In the genomic region with DNA sequence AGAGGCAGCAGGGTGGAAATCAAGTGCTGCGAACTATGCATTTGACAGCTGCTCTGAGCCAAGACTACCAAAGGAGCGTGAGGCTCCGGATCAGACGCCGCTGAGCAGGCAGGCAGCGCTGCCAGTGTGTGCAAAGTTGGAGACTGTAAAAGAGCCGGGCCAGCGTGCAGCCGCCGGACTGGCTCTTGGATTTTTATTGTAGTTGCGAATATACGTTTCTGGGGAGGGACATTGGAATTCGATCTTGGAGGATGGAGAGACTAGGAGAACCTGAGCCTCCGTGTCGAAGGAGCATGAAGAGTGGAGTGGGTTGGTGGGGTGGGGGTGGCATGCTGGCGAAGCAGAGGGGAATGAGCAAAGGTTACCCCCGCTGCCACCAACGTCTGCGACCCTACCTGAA, we compare ENCODE assay signal across 9 mouse cellular contexts. TPM values are rescaled to one million over a fixed set of nuclear protein-coding genes. Genes with fewer than 3 reads are reported as not detected.
DNase-seq lines count a peak whose midpoint lies in the region; ATAC-seq and TF ChIP-seq lines count a peak whose summit lies in the region.
"Had no signal": no experiment of that assay in that cellular context is flagged by ENCODE, and none has a peak within 500 bp of the region (broad histone marks: within the 10 kb centered on the region; RNA-seq: fewer than 3 reads in every experiment).

No protein-coding gene starts in this region.

- no peak for TF ChIP-seq CTCF in E14TG2a.4 (conservative IDR thresholded peaks at IDR 0.05; ENCODE audit: low read length)

- H3K27ac ChIP-seq in forebrain, embryonic 11.5 days (ENCODE audit: low read depth, low read length) = no peak overlapping the region
- no peak overlapping the region for H3K27ac ChIP-seq in liver, embryonic 15.5 days (replicated peaks)
- H3K27ac ChIP-seq in stomach, embryonic 15.5 days = no peak overlapping the region

- under 1% methylated on average over 19 of the region's 19 CpGs for WGBS in forebrain, embryonic 11.5 days
- WGBS in liver, embryonic 15.5 days (ENCODE audit: insufficient replicate concordance) = 4% methylated on average over 19 of the region's 19 CpGs
- WGBS in stomach, embryonic 15.5 days = under 1% methylated on average over 19 of the region's 19 CpGs

- DNase-seq in adrenal gland, postnatal 14 days = peak; percentile 8
- no peak for DNase-seq in adrenal gland, adult 2 months
- peak; percentile 75 for DNase-seq in forebrain, embryonic 11.5 days (ENCODE audit: low spot score)
- DNase-seq in kidney, postnatal 10 days = peak; percentile 20
- DNase-seq in urinary bladder, postnatal 14 days (ENCODE audit: low spot score) = no peak

- H3K36me3 ChIP-seq in E14TG2a.4 (ENCODE audit: insufficient read depth, low read length) = no peaks in the 10 kb centered on the region
- H3K36me3 ChIP-seq in forebrain, embryonic 11.5 days (ENCODE audit: control insufficient read depth, insufficient read depth, low read length) = no peaks in the 10 kb centered on the region
- H3K36me3 ChIP-seq in liver, embryonic 15.5 days (replicated peaks) = no peaks in the 10 kb centered on the region
- H3K36me3 ChIP-seq in stomach, embryonic 15.5 days = no peaks in the 10 kb centered on the region

- ATAC-seq in forebrain, embryonic 11.5 days (replicated peaks; ENCODE audit: low FRiP score) = peak; percentile 63
- ATAC-seq in liver, embryonic 15.5 days (ENCODE audit: insufficient read depth) = no peak
- no peak for ATAC-seq in stomach, embryonic 15.5 days (ENCODE audit: insufficient read depth, low FRiP score, low read depth)

- H3K27me3 ChIP-seq in E14TG2a.4 (ENCODE audit: insufficient read depth, low read length) = peaks cover 44% of the 10 kb centered on the region
- H3K27me3 ChIP-seq in forebrain, embryonic 11.5 days (ENCODE audit: control insufficient read depth, insufficient read depth, low read length) = no peaks in the 10 kb centered on the region
- H3K27me3 ChIP-seq in liver, embryonic 15.5 days = peaks cover 19% of the 10 kb centered on the region
- H3K27me3 ChIP-seq in stomach, embryonic 15.5 days (replicated peaks) = peaks cover 10% of the 10 kb centered on the region; the same call in 1 of the 2 replicates

- H3K9ac ChIP-seq in forebrain, embryonic 11.5 days (ENCODE audit: low read length) = peak overlapping the region; percentile 78
- no peak overlapping the region for H3K9ac ChIP-seq in liver, embryonic 15.5 days
- no peak overlapping the region for H3K9ac ChIP-seq in stomach, embryonic 15.5 days

- H3K9me3 ChIP-seq in E14TG2a.4 (ENCODE audit: low read length) = no peaks in the 10 kb centered on the region
- no peaks in the 10 kb centered on the region for H3K9me3 ChIP-seq in forebrain, embryonic 11.5 days (ENCODE audit: control insufficient read depth, low read length)
- no peaks in the 10 kb centered on the region for H3K9me3 ChIP-seq in liver, embryonic 15.5 days (replicated peaks)
- no peaks in the 10 kb centered on the region for H3K9me3 ChIP-seq in stomach, embryonic 15.5 days

- H3K4me3 ChIP-seq in E14TG2a.4 (replicated peaks; ENCODE audit: low read length) = peak overlapping the region; percentile 81
- peak overlapping the region; percentile 63 for H3K4me3 ChIP-seq in forebrain, embryonic 11.5 days (ENCODE audit: low read depth, low read length)
- no peak overlapping the region for H3K4me3 ChIP-seq in liver, embryonic 15.5 days (replicated peaks)
- H3K4me3 ChIP-seq in stomach, embryonic 15.5 days (replicated peaks) = peak overlapping the region; percentile 58
- H3K4me3 ChIP-seq: erythroblast, embryonic 14.5 days had no signal

- H3K4me1 ChIP-seq in E14TG2a.4 (replicated peaks; ENCODE audit: low read depth, low read length) = peaks cover 13% of the 10 kb centered on the region; the same call in 1 of the 2 replicates
- no peaks in the 10 kb centered on the region for H3K4me1 ChIP-seq in forebrain, embryonic 11.5 days (replicated peaks; ENCODE audit: control insufficient read depth, insufficient read depth, low read length)
- H3K4me1 ChIP-seq in liver, embryonic 15.5 days (replicated peaks) = no peaks in the 10 kb centered on the region
- H3K4me1 ChIP-seq in stomach, embryonic 15.5 days = no peaks in the 10 kb centered on the region

- H3K4me2 ChIP-seq in forebrain, embryonic 11.5 days (ENCODE audit: low read depth, low read length, severe bottlenecking) = peak overlapping the region; percentile 84
- H3K4me2 ChIP-seq in liver, embryonic 15.5 days = peak overlapping the region; percentile 41; the same call in 1 of the 2 replicates
- peak overlapping the region; percentile 98 for H3K4me2 ChIP-seq in stomach, embryonic 15.5 days

RNA-seq across cellular contexts. Expression of a gene that starts 0.5 kb away (rescaled TPM):
- total RNA-seq in adrenal gland, postnatal 14 days (2021) = 0.07 and 0.19 TPM in 2 replicates
- under 1 TPM in 1 of 2 experiments, not detected in 1; 0.10 TPM for total RNA-seq in adrenal gland, adult 2 months (2021)
- polyA plus RNA-seq in adrenal gland, adult 2 months (2012; rRNA removed) = not detected in 2 replicates
- 4.9 and 6.4 TPM in 2 replicates for polyA plus RNA-seq in forebrain, embryonic 11.5 days (2014; fragmentation: Nextera tagmentation; extraction: Ambion mirVana)
- 0.03 TPM in 2 replicates for polyA plus RNA-seq in liver, embryonic 15.5 days (2015; fragmentation: Nextera tagmentation; extraction: Ambion mirVana)
- polyA plus RNA-seq in stomach, embryonic 15.5 days (2015; fragmentation: Nextera tagmentation; extraction: Ambion mirVana) = 1.7 and 2.4 TPM in 2 replicates
- polyA plus RNA-seq: erythroblast, embryonic 14.5 days had no signal

Comparison
In these comparisons a context has a peak if more than half of its experiments do, and no peak if none do; other contexts are left out.
1. DNase-seq: peak in adrenal gland, postnatal 14 days (single experiment), forebrain, embryonic 11.5 days (single experiment) and kidney, postnatal 10 days (single experiment); none in adrenal gland, adult 2 months (single experiment) and urinary bladder, postnatal 14 days (single experiment).
2. H3K4me2 ChIP-seq: peak in every context shown above with its lines; median percentile 98 in stomach, embryonic 15.5 days; 84 in forebrain, embryonic 11.5 days; 41 in liver, embryonic 15.5 days.